Mouse (Mus musculus): ENCODE results near the gene Zfp961. TPM values are rescaled to one million over a fixed set of nuclear protein-coding genes. Genes with fewer than 3 reads are reported as not detected.
A peak's percentile ranks its signal among the peaks of the same experiment; 100 is the strongest.
"Not testable (repeated sequence)": the region's sequence is repeated elsewhere in the genome, so short reads cannot be mapped to it uniquely, and the experiment has no call there.

The Zfp961 gene
- polyA plus RNA-seq, 1 experiment: 13.7 TPM

DNA sequence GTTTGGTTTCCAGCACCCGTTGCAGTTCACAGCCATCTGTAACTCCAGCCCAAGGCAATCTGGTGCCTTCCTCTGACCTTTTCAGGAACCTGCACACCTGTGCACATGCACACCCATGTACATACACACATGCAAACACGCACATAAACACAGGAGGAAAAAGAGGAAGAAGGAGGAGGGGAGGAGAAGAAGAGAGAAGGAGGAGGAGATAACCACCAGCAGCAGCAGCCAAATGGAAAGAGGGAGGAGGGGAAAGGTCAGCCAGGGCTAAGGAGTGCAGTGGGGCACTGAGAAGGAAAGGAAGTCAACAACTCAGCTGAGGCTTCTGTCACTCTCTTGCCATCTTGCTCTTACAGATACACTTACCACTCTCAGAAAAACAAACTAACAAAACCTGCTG lies 30.2 kb downstream of the Zfp961 start:
- H3K27ac ChIP-seq (replicated peaks; ENCODE audit: low read depth, low read length): no peak overlapping the region
- H3K4me1 ChIP-seq (ENCODE audit: control insufficient read depth, insufficient read depth, insufficient read length, low read length): no peaks in the 10 kb centered on the region
- H3K4me3 ChIP-seq (ENCODE audit: insufficient read depth, low read depth, low read length): no peak overlapping the region

GRCm38 (mm10) chr8:71981456-71981855 lies 30.6 kb downstream of the Zfp961 start:
- Histone ChIP-seq H3K4me1 (ENCODE audit: control insufficient read depth, insufficient read depth, insufficient read length, low read length) (no peaks in the 10 kb centered on the region), H3K27ac (replicated peaks; ENCODE audit: low read depth, low read length) (no peak overlapping the region)

DNA sequence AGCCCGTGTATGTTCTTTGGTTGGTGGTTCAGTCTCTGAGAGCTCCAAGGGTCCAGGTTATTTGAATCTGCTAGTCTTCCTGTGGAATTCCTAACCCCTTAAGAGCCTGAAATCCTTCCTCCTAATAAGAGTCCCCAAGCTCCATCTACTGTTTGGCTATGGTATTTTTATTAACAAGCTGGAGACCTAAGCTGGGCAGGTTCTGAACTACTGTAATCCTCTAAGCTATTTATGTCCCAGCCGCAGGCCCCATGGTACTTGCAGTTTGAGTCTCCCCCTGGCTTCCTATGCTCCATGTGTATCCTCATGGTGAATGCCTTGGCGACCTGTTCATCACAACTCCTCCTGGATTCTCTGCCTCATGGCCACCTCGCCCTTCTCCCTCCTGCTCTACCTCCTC lies 33.8 kb downstream of the Zfp961 start:
- Histone ChIP-seq H3K27ac (replicated peaks; ENCODE audit: low read depth, low read length) (no peak overlapping the region), H3K4me3 (ENCODE audit: insufficient read depth, low read depth, low read length) (no peak overlapping the region), H3K4me1 (ENCODE audit: control insufficient read depth, insufficient read depth, insufficient read length, low read length) (no peaks in the 10 kb centered on the region)

More at GRCm38 (mm10) chr8:71981456-71981855, 30.6 kb downstream of the Zfp961 start:
- no peak overlapping the region for H3K4me3 ChIP-seq (ENCODE audit: insufficient read depth, low read depth, low read length)

- Histone ChIP-seq H3K4me3 (ENCODE audit: insufficient read depth, low read depth, low read length) (peak overlapping the region; percentile 67), H3K27ac (replicated peaks; ENCODE audit: low read depth, low read length) (no peak overlapping the region), H3K4me1 (ENCODE audit: control insufficient read depth, insufficient read depth, insufficient read length, low read length) (no peaks in the 10 kb centered on the region)
Observed at GRCm38 (mm10) chr8:71988110-71988866, 37.5 kb downstream of the Zfp961 start.

DNA sequence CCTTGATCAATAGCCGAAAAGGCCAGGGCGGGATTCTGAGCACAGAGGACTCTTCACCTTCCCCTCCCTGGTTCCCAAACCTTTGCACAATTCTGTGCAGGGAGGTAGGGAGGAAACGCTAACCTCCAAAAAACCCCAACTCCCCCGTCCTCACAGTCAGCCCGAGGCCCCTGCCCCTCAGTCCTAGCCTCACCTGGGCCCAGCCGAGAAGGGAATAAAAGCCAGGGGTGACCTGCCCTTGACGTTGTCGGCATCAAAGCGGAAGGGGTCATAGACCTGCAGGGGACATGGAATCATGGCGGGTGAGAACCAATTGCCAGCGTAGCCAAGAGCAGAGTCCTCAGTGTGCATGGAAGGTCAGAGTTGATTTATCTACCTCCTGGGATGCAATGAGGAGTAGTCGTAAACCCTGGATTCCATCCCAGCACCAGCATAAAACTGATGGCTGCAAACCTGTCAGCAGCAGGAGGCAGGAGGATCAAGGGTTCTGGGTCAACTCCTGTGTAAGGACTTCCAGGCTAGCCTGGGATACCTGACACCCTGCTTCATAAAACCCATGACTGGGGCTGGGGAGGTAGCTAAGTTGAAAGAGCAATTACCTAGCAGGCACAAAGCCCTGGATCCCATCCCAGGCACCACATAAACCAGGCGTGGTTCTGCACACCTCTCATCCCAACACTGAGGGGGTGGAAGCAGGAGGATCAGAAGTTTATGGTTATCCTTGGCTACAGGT lies 38.2 kb downstream of the Zfp961 start:
- no peaks in the 10 kb centered on the region for H3K4me1 ChIP-seq (ENCODE audit: control insufficient read depth, insufficient read depth, insufficient read length, low read length)
- H3K27ac ChIP-seq (replicated peaks; ENCODE audit: low read depth, low read length): no peak overlapping the region
- H3K4me3 ChIP-seq (ENCODE audit: insufficient read depth, low read depth, low read length): peak overlapping the region; percentile 67

DNA sequence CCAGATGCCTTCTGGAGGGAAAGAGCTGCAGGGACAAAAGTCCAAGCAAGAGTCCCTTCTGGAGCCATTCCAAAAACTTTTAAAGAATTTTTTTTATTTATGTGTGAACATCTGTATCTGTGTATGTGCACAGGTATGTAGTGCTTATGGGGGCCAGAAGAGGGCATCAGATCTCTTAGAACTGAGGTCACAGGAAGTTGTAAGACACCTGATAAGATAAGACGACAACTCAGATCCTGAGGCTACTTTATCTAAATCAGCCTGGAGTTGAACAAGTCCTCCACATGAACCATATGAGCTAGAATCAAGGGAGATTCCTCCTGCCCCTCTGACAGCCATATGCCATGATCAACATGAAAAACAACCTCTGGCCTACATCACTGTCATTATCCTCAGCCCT lies 48.6 kb downstream of the Zfp961 start:
- no peak overlapping the region for H3K4me3 ChIP-seq (ENCODE audit: insufficient read depth, low read depth, low read length)

GRCm38 (mm10) chr8:72000223-72000622 lies 49.4 kb downstream of the Zfp961 start:
- H3K4me3 ChIP-seq (ENCODE audit: insufficient read depth, low read depth, low read length): no peak overlapping the region
- no peak overlapping the region for H3K27ac ChIP-seq (replicated peaks; ENCODE audit: low read depth, low read length)
- no peaks in the 10 kb centered on the region for H3K4me1 ChIP-seq (ENCODE audit: control insufficient read depth, insufficient read depth, insufficient read length, low read length)

More for the DNA sequence above, 48.6 kb downstream of the Zfp961 start:
- Histone ChIP-seq H3K4me1 (ENCODE audit: control insufficient read depth, insufficient read depth, insufficient read length, low read length) (no peaks in the 10 kb centered on the region), H3K27ac (replicated peaks; ENCODE audit: low read depth, low read length) (no peak overlapping the region)

DNA sequence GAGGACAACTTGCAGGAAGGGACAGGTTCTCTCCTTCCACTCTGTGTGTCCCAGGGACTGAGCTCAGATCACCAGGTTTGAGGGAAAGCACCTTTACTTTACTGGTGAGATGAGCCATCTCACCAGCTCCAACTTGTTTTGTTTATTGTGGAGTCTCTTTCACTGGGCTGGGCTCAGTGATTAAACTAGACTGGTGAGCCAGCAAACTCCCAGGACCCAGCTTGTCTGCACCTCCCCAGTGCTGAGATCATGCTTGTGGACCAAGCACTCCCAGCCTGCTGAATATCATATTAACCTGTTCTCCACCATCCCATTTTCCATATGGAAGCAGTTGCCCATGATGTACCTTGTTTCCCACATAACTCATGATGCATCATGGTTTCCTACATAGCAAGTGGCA lies 52.1 kb downstream of the Zfp961 start:
- Histone ChIP-seq H3K4me1 (ENCODE audit: control insufficient read depth, insufficient read depth, insufficient read length, low read length) (no peaks in the 10 kb centered on the region), H3K4me3 (ENCODE audit: insufficient read depth, low read depth, low read length) (no peak overlapping the region)

GRCm38 (mm10) chr8:72005912-72006311 lies 55.1 kb downstream of the Zfp961 start:
- Histone ChIP-seq H3K27ac (replicated peaks; ENCODE audit: low read depth, low read length) (no peak overlapping the region), H3K4me1 (ENCODE audit: control insufficient read depth, insufficient read depth, insufficient read length, low read length) (no peaks in the 10 kb centered on the region; the same call in 1 of the 2 replicates), H3K4me3 (ENCODE audit: insufficient read depth, low read depth, low read length) (no peak overlapping the region)

More for the DNA sequence above, 52.1 kb downstream of the Zfp961 start:
- no peak overlapping the region for H3K27ac ChIP-seq (replicated peaks; ENCODE audit: low read depth, low read length)

- Histone ChIP-seq H3K4me3 (ENCODE audit: insufficient read depth, low read depth, low read length) (no peak overlapping the region), H3K27ac (replicated peaks; ENCODE audit: low read depth, low read length) (no peak overlapping the region), H3K4me1 (ENCODE audit: control insufficient read depth, insufficient read depth, insufficient read length, low read length) (no peaks in the 10 kb centered on the region; the same call in 1 of the 2 replicates)
Observed at GRCm38 (mm10) chr8:72006763-72007162, 55.9 kb downstream of the Zfp961 start.

DNA sequence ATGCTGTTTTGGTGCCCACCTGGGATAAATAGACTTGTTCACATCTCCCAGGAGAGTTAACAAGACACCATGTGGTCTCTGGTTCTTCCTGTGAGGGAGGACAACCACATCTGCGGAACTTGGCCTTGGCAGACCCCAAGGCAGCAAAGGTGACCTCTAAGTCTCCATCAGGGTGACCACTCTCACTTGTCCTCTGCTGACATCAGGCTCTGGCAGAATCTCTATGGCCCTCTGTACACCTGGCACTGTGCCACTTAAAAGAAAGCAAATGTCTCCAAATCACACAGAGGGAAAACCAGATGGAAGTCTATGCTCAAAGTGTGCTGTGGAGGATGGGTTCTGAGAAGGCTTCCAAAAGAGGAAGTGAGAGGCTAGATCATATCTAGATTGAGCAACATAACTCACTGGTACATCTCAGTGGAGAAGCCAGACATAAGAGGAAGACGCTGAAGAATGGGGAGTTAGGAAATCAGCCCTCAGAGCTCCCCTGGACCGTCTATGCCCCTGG lies 57.4 kb downstream of the Zfp961 start:
- Histone ChIP-seq H3K4me3 (ENCODE audit: insufficient read depth, low read depth, low read length) (no peak overlapping the region), H3K27ac (replicated peaks; ENCODE audit: low read depth, low read length) (no peak overlapping the region), H3K4me1 (ENCODE audit: control insufficient read depth, insufficient read depth, insufficient read length, low read length) (no peaks in the 10 kb centered on the region; the same call in 1 of the 2 replicates)

- peak within 1 kb of the TSS; percentile 59 for H3K27ac ChIP-seq (replicated peaks; ENCODE audit: low read depth, low read length)
- no peak within 1 kb of the TSS for H3K4me3 ChIP-seq (ENCODE audit: insufficient read depth, low read depth, low read length)
- H3K4me1 ChIP-seq (ENCODE audit: control insufficient read depth, insufficient read depth, insufficient read length, low read length): no peaks in the 10 kb centered on the region; the same call in 1 of the 2 replicates
Observed at GRCm38 (mm10) chr8:72009473-72009872, 58.6 kb downstream of the Zfp961 start, which contains the start of gene Cyp4f18. Gene Cyp4f18, minus strand, starts transcription at chr8:72009626.

DNA sequence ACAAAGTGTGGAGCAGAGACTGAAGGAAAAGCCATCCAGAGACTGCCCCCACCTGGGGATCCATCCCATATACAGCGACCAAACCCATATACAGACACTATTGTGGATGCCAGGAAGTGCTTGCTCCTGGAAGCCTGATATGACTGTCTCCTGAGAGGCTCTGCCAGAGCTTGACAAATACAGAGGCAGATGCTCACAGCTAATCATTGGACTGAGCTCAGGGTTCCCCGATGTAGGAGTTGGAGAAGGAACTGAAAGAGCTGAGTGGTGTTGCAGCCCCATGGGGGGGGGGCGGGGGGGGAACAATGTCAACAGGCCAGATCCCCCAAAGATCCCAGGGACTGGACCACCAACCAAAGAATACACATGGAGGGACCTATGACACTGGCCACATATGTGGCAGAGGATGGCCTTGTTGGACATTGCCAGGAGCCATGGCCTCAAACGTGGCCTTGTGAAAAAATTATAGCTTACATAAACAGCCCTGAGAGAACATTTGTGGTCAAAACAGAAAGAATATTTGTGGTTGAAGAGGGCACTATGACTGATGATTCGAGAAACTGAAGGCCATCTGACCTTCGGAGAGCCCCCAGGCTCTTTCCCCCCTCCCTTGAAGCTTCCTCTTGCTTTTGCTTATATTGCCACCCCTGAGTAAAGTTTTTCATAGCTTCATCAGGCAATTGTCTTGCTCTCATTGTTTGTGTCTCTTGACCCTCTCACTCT lies 62.8 kb downstream of the Zfp961 start:
- H3K27ac ChIP-seq (replicated peaks; ENCODE audit: low read depth, low read length); H3K4me3 ChIP-seq (ENCODE audit: insufficient read depth, low read depth, low read length); H3K4me1 ChIP-seq (ENCODE audit: control insufficient read depth, insufficient read depth, insufficient read length, low read length): not testable (repeated sequence)

- not testable (repeated sequence) for H3K4me3 ChIP-seq (ENCODE audit: insufficient read depth, low read depth, low read length); H3K4me1 ChIP-seq (ENCODE audit: control insufficient read depth, insufficient read depth, insufficient read length, low read length); H3K27ac ChIP-seq (replicated peaks; ENCODE audit: low read depth, low read length)
Observed at GRCm38 (mm10) chr8:72017339-72017738, 66.5 kb downstream of the Zfp961 start.

GRCm38 (mm10) chr8:72018141-72018540 lies 67.3 kb downstream of the Zfp961 start:
- Histone ChIP-seq H3K4me3 (ENCODE audit: insufficient read depth, low read depth, low read length) (no peak overlapping the region), H3K27ac (replicated peaks; ENCODE audit: low read depth, low read length) (no peak overlapping the region), H3K4me1 (ENCODE audit: control insufficient read depth, insufficient read depth, insufficient read length, low read length) (no peaks in the 10 kb centered on the region)

Data from brown adipose tissue, adult 24 weeks (tissue).